Comparison of ENCODE assay signal across 9 mouse cellular contexts in genomic region chr2:180891075-180891834, GRCm38 (mm10). TPM values are rescaled to one million over a fixed set of nuclear protein-coding genes. Genes with fewer than 3 reads are reported as not detected.
DNase-seq lines count a peak whose midpoint lies in the region; ATAC-seq lines count a peak whose summit lies in the region.
"Had no signal": no experiment of that assay in that cellular context is flagged by ENCODE, and none has a peak within 500 bp of the region (broad histone marks: within the 10 kb centered on the region; RNA-seq: fewer than 3 reads in every experiment).

No protein-coding gene starts in this region.

- 1% methylated on average over 37 of the region's 37 CpGs for WGBS in heart, embryonic 13.5 days
- WGBS in forebrain, embryonic 11.5 days, result under 1% methylated on average over 37 of the region's 37 CpGs
- WGBS in neural tube, embryonic 13.5 days, result under 1% methylated on average over 37 of the region's 37 CpGs

- peaks cover 37% of the 10 kb centered on the region for H3K4me1 ChIP-seq in heart, embryonic 13.5 days
- H3K4me1 ChIP-seq in forebrain, embryonic 11.5 days (replicated peaks; ENCODE audit: control insufficient read depth, insufficient read depth, low read length), result peaks cover 31% of the 10 kb centered on the region
- H3K4me1 ChIP-seq in neural tube, embryonic 13.5 days (replicated peaks), result peaks cover 79% of the 10 kb centered on the region

- 0 out of 2 replicates have a peak overlapping the region, but pooled peaks have one; percentile 7 for H3K4me3 ChIP-seq in heart, embryonic 13.5 days
- peak overlapping the region; percentile 89 for H3K4me3 ChIP-seq in forebrain, embryonic 11.5 days (ENCODE audit: low read depth, low read length)
- H3K4me3 ChIP-seq in neural tube, embryonic 13.5 days, result peak overlapping the region; percentile 88

- DNase-seq in heart, adult 18-20 months, result no peak
- peak; percentile 78 for DNase-seq in forebrain, embryonic 11.5 days (ENCODE audit: low spot score)
- DNase-seq in layer of hippocampus, postnatal 14 days (ENCODE audit: low spot score in 2 of 2), result peak; percentile 52 to 61
- no peak for DNase-seq in adrenal gland, adult 18-20 months (ENCODE audit: low spot score in 2 of 2)
- DNase-seq in heart, postnatal 25 days (ENCODE audit: low spot score), result no peak

- ATAC-seq in heart, embryonic 13.5 days (ENCODE audit: extremely low read depth, insufficient number of reproducible peaks, low FRiP score, low TSS enrichment), result no peak
- ATAC-seq in forebrain, embryonic 11.5 days (replicated peaks; ENCODE audit: low FRiP score), result no peak; the same call in 1 of the 2 replicates
- ATAC-seq in neural tube, embryonic 13.5 days (ENCODE audit: low read depth), result no peak
- ATAC-seq in erythroid progenitor cell, adult 5-6 weeks (replicated peaks; ENCODE audit: low FRiP score, poor library complexity, severe bottlenecking), result no peak

- no peaks in the 10 kb centered on the region for H3K36me3 ChIP-seq in heart, embryonic 13.5 days
- no peaks in the 10 kb centered on the region for H3K36me3 ChIP-seq in forebrain, embryonic 11.5 days (ENCODE audit: control insufficient read depth, insufficient read depth, low read length)
- 0 out of 2 replicates have a peak, but pooled peaks cover 7% of the 10 kb centered on the region for H3K36me3 ChIP-seq in neural tube, embryonic 13.5 days

- peaks cover 100% of the 10 kb centered on the region for H3K27me3 ChIP-seq in heart, embryonic 13.5 days (replicated peaks)
- H3K27me3 ChIP-seq in forebrain, embryonic 11.5 days (ENCODE audit: control insufficient read depth, insufficient read depth, low read length), result no peaks in the 10 kb centered on the region
- peaks cover 26% of the 10 kb centered on the region for H3K27me3 ChIP-seq in neural tube, embryonic 13.5 days

- 0 out of 2 replicates have a peak overlapping the region, but pooled peaks have one; percentile 24 for H3K4me2 ChIP-seq in heart, embryonic 13.5 days
- H3K4me2 ChIP-seq in forebrain, embryonic 11.5 days (ENCODE audit: low read depth, low read length, severe bottlenecking), result peak overlapping the region; percentile 84
- peak overlapping the region; percentile 74 for H3K4me2 ChIP-seq in neural tube, embryonic 13.5 days

- no peaks in the 10 kb centered on the region for H3K9me3 ChIP-seq in heart, embryonic 13.5 days
- no peaks in the 10 kb centered on the region for H3K9me3 ChIP-seq in forebrain, embryonic 11.5 days (ENCODE audit: control insufficient read depth, low read length)
- H3K9me3 ChIP-seq in neural tube, embryonic 13.5 days, result no peaks in the 10 kb centered on the region

- H3K9ac ChIP-seq in heart, embryonic 13.5 days, result no peak overlapping the region
- peak overlapping the region; percentile 97 for H3K9ac ChIP-seq in forebrain, embryonic 11.5 days (ENCODE audit: low read length)
- peak overlapping the region; percentile 100 for H3K9ac ChIP-seq in neural tube, embryonic 13.5 days

- no peak overlapping the region for H3K27ac ChIP-seq in heart, embryonic 13.5 days (replicated peaks)
- H3K27ac ChIP-seq in forebrain, embryonic 11.5 days (ENCODE audit: low read depth, low read length), result peak overlapping the region; percentile 99
- peak overlapping the region; percentile 99 for H3K27ac ChIP-seq in neural tube, embryonic 13.5 days (replicated peaks)

- intact Hi-C loops in heart, postnatal 25 days (cut with DNase I), result no loop called here

RNA-seq across cellular contexts. Expression of gene Ythdf1, which starts 29.5 kb away (rescaled TPM):
- 31.8 and 34.0 TPM in 2 replicates for polyA plus RNA-seq in heart, embryonic 13.5 days (2015; fragmentation: Nextera tagmentation; extraction: Ambion mirVana)
- 10 to 100 TPM; 33.2 to 33.3 TPM for total RNA-seq in heart, adult 18-20 months (2021)
- 74.5 and 75.4 TPM in 2 replicates for polyA plus RNA-seq in forebrain, embryonic 11.5 days (2014; fragmentation: Nextera tagmentation; extraction: Ambion mirVana)
- 10 to 100 TPM; 63.5 to 65.7 TPM for total RNA-seq in layer of hippocampus, postnatal 14 days (2021)
- 50.7 and 55.9 TPM in 2 replicates for polyA plus RNA-seq in neural tube, embryonic 13.5 days (2015; fragmentation: Nextera tagmentation; extraction: Ambion mirVana)
- total RNA-seq in adrenal gland, adult 18-20 months (2021), result 10 to 100 TPM; 48.5 to 51.9 TPM
- 28.1 and 35.0 TPM in 2 replicates for total RNA-seq in erythroid progenitor cell, adult 5-6 weeks (2015; ENCODE audit: low replicate concordance)
- 12.1 and 37.7 TPM in 2 replicates for total RNA-seq in erythroid progenitor cell, adult 5-6 weeks (2017; ENCODE audit: low replicate concordance)
- total RNA-seq in heart, postnatal 25 days (2021), result 10 to 100 TPM; 35.6 to 35.7 TPM

RNA-seq across cellular contexts. Expression of gene Birc7, which starts 37.6 kb away (rescaled TPM):
- 0.44 and 0.47 TPM in 2 replicates for polyA plus RNA-seq in heart, embryonic 13.5 days (2015; fragmentation: Nextera tagmentation; extraction: Ambion mirVana)
- not detected for total RNA-seq in heart, adult 18-20 months (2021)
- 0.35 and 0.36 TPM in 2 replicates for polyA plus RNA-seq in forebrain, embryonic 11.5 days (2014; fragmentation: Nextera tagmentation; extraction: Ambion mirVana)
- not detected for total RNA-seq in layer of hippocampus, postnatal 14 days (2021)
- polyA plus RNA-seq in neural tube, embryonic 13.5 days (2015; fragmentation: Nextera tagmentation; extraction: Ambion mirVana), result 0.43 and 0.60 TPM in 2 replicates
- not detected for total RNA-seq in adrenal gland, adult 18-20 months (2021)
- total RNA-seq in erythroid progenitor cell, adult 5-6 weeks (2015; ENCODE audit: low replicate concordance), result not detected in 2 replicates
- total RNA-seq in erythroid progenitor cell, adult 5-6 weeks (2017; ENCODE audit: low replicate concordance), result not detected in 2 replicates
- not detected for total RNA-seq in heart, postnatal 25 days (2021)
- polyA plus RNA-seq: C2C12 had no signal

Comparison
In these comparisons a context has a peak if more than half of its experiments do, and no peak if none do; other contexts are left out.
1. H3K4me2 ChIP-seq: peak in every context shown above with its lines; median percentile 84 in forebrain, embryonic 11.5 days; 74 in neural tube, embryonic 13.5 days; 24 in heart, embryonic 13.5 days.
2. H3K4me3 ChIP-seq: peak in every context shown above with its lines; median percentile 89 in forebrain, embryonic 11.5 days; 88 in neural tube, embryonic 13.5 days; 7 in heart, embryonic 13.5 days.
3. DNase-seq: peak in forebrain, embryonic 11.5 days (single experiment) and layer of hippocampus, postnatal 14 days (2 of 2); none in heart, adult 18-20 months (0 of 2), adrenal gland, adult 18-20 months (0 of 2) and heart, postnatal 25 days (single experiment).